Mouse (Mus musculus) CH12.LX (cell line): ENCODE results near the gene Slc30a1. TPM values are rescaled to one million over a fixed set of nuclear protein-coding genes. Genes with fewer than 3 reads are reported as not detected.
A peak's percentile ranks its signal among the peaks of the same experiment; 100 is the strongest.

ENCODE experiments used
- DNase-seq: peaks from one replicate; pipeline ENCODE4 v3.0.0-alpha.2; 2013; ENCODE audit errors: extremely low read depth
- H3K27ac ChIP-seq: 2 replicates; pipeline ENCODE4 v1.5.1; 2012; ENCODE audit warnings: low read depth, mild to moderate bottlenecking, control low read depth, moderate library complexity; ENCODE audit not compliant: insufficient read depth
- H3K27me3 ChIP-seq: replicated peaks from 2 replicates; pipeline ENCODE3; 2012; ENCODE audit warnings: inconsistent platforms
- H3K36me3 ChIP-seq, 2 experiments: replicated peaks in 1 of 2; 2 replicates each; pipeline versions ENCODE3 to v1.6.1; 2012; ENCODE audit warnings: inconsistent platforms in 1 of 2, low read length in 1 of 2, mild to moderate bottlenecking in 1 of 2, mixed read lengths in 1 of 2, moderate library complexity in 1 of 2; ENCODE audit not compliant: control insufficient read depth in 1 of 2, insufficient read depth in 1 of 2
- H3K4me1 ChIP-seq, 2 experiments: 2 replicates each; pipeline ENCODE4 v1.6.1; 2012; ENCODE audit warnings: inconsistent platforms in 1 of 2, moderate library complexity in 1 of 2; ENCODE audit not compliant: insufficient read depth in 2 of 2, control insufficient read depth in 1 of 2
- H3K4me2 ChIP-seq: 2 replicates; pipeline ENCODE4 v1.6.1; 2012; ENCODE audit warnings: low read depth, mild to moderate bottlenecking, control low read depth; ENCODE audit not compliant: poor library complexity, insufficient read depth, severe bottlenecking
- H3K4me3 ChIP-seq, 3 experiments: fragments of 150-350 bp in 1 of 3; sonication (generic) in 1 of 3; replicated peaks in 1 of 3; 2 replicates each; pipeline versions ENCODE3 to v1.5.1; 2011 to 2012; ENCODE audit warnings: low read depth in 2 of 3, low read length in 2 of 3, mild to moderate bottlenecking in 2 of 3, moderate library complexity in 2 of 3, control low read depth in 1 of 3, improper control_type of control experiment in 1 of 3, inconsistent platforms in 1 of 3, mixed read lengths in 1 of 3; ENCODE audit not compliant: poor library complexity in 1 of 3
- H3K79me2 ChIP-seq: replicated peaks from 2 replicates; pipeline ENCODE4 v1.6.1; 2012; ENCODE audit warnings: mild to moderate bottlenecking, moderate library complexity; ENCODE audit not compliant: control insufficient read depth, poor library complexity, insufficient read depth, severe bottlenecking; ENCODE audit errors: extremely low read depth
- H3K9ac ChIP-seq: 2 replicates; pipeline ENCODE4 v1.6.1; 2012; ENCODE audit warnings: low read depth, mild to moderate bottlenecking, control low read depth, moderate library complexity; ENCODE audit not compliant: insufficient read depth
- H3K9me3 ChIP-seq: replicated peaks from 2 replicates; pipeline ENCODE3; 2012; ENCODE audit warnings: low read length, inconsistent platforms, mixed read lengths
- BHLHE40 ChIP-seq: IDR thresholded peaks from 2 replicates; pipeline ENCODE4 v1.6.1; 2011; ENCODE audit warnings: mild to moderate bottlenecking, low read depth, low read length, improper control_type of control experiment
- CHD1 ChIP-seq: IDR thresholded peaks from 2 replicates; pipeline ENCODE4 v1.6.1; 2012; ENCODE audit warnings: low read depth, low read length, improper control_type of control experiment, inconsistent platforms
- CHD2 ChIP-seq: IDR thresholded peaks from 2 replicates; pipeline ENCODE4 v1.6.1; 2011; ENCODE audit warnings: low read length, improper control_type of control experiment
- CTCF ChIP-seq, 2 experiments: IDR thresholded peaks in 1 of 2; conservative IDR thresholded peaks in 1 of 2; 2 replicates each; pipeline ENCODE4 v1.5.1; 2011 to 2012; ENCODE audit warnings: low read depth in 2 of 2, low read length in 2 of 2, improper control_type of control experiment in 1 of 2, inconsistent platforms in 1 of 2, mild to moderate bottlenecking in 1 of 2, moderate library complexity in 1 of 2
- E2F4 ChIP-seq: IDR thresholded peaks from 2 replicates; pipeline ENCODE4 v1.6.1; 2011; ENCODE audit warnings: low read depth, low read length, improper control_type of control experiment; ENCODE audit not compliant: insufficient replicate concordance
- ELF1 ChIP-seq: IDR thresholded peaks from 2 replicates; pipeline ENCODE4 v1.6.1; 2014; ENCODE audit warnings: low read depth, mild to moderate bottlenecking, inconsistent platforms, low read length, improper control_type of control experiment
- ETS1 ChIP-seq: conservative IDR thresholded peaks from 2 replicates; pipeline ENCODE4 v1.6.1; 2012; ENCODE audit warnings: low read depth, mild to moderate bottlenecking, inconsistent platforms, low read length, improper control_type of control experiment, moderate library complexity
- GABPA ChIP-seq: IDR thresholded peaks from 2 replicates; pipeline ENCODE4 v1.6.1; 2012; ENCODE audit warnings: low read depth, low read length, improper control_type of control experiment, inconsistent platforms; ENCODE audit not compliant: insufficient replicate concordance
- HCFC1 ChIP-seq: IDR thresholded peaks from 2 replicates; pipeline ENCODE4 v1.6.1; 2012; ENCODE audit warnings: low read depth, mild to moderate bottlenecking, inconsistent platforms, low read length, improper control_type of control experiment
- IRF4 ChIP-seq: IDR thresholded peaks from 2 replicates; pipeline ENCODE4 v1.6.1; 2014; ENCODE audit warnings: low read depth, mild to moderate bottlenecking, inconsistent platforms, low read length, improper control_type of control experiment
- JUN ChIP-seq: IDR thresholded peaks from 2 replicates; pipeline ENCODE4 v1.6.1; 2011; ENCODE audit warnings: low read depth, mild to moderate bottlenecking, low read length, improper control_type of control experiment, moderate library complexity; ENCODE audit not compliant: insufficient read depth
- JUND ChIP-seq: conservative IDR thresholded peaks from 2 replicates; pipeline ENCODE4 v1.6.1; 2011; ENCODE audit warnings: low read depth, low read length, improper control_type of control experiment
- KAT2A ChIP-seq: IDR thresholded peaks from 2 replicates; pipeline ENCODE4 v1.6.1; 2012; ENCODE audit warnings: low read length, improper control_type of control experiment, inconsistent platforms; ENCODE audit not compliant: insufficient replicate concordance
- MAFK ChIP-seq: IDR thresholded peaks from 2 replicates; pipeline ENCODE4 v1.6.1; 2011; ENCODE audit warnings: low read length, improper control_type of control experiment; ENCODE audit not compliant: insufficient replicate concordance
- MAX ChIP-seq: IDR thresholded peaks from 2 replicates; pipeline ENCODE4 v1.6.1; 2011; ENCODE audit warnings: low read length, improper control_type of control experiment
- MAZ ChIP-seq: IDR thresholded peaks from 2 replicates; pipeline ENCODE4 v1.6.1; 2012; ENCODE audit warnings: low read depth, mild to moderate bottlenecking, inconsistent platforms, low read length, improper control_type of control experiment, moderate library complexity
- MEF2A ChIP-seq: IDR thresholded peaks from 2 replicates; pipeline ENCODE4 v1.6.1; 2014; ENCODE audit warnings: low read depth, mild to moderate bottlenecking, inconsistent platforms, low read length, improper control_type of control experiment, borderline replicate concordance
- MXI1 ChIP-seq: IDR thresholded peaks from 2 replicates; pipeline ENCODE4 v1.6.1; 2011; ENCODE audit warnings: mild to moderate bottlenecking, low read depth, low read length, improper control_type of control experiment
- NELFE ChIP-seq: IDR thresholded peaks from 2 replicates; pipeline ENCODE4 v1.6.1; 2011; ENCODE audit warnings: low read depth, low read length, improper control_type of control experiment
- POLR2A ChIP-seq: IDR thresholded peaks from 2 replicates; pipeline ENCODE4 v1.6.1; 2011; ENCODE audit warnings: low read depth, mild to moderate bottlenecking, improper control_type of control experiment, low read length
- POLR2AphosphoS2 ChIP-seq: IDR thresholded peaks from 2 replicates; pipeline ENCODE4 v1.6.1; 2011; ENCODE audit warnings: low read depth, low read length, improper control_type of control experiment
- RAD21 ChIP-seq: IDR thresholded peaks from 2 replicates; pipeline ENCODE4 v1.6.1; 2011; ENCODE audit warnings: low read depth, mild to moderate bottlenecking, low read length, improper control_type of control experiment, moderate library complexity
- RCOR1 ChIP-seq: conservative IDR thresholded peaks from 2 replicates; pipeline ENCODE4 v1.6.1; 2012; ENCODE audit warnings: low read depth, mild to moderate bottlenecking, inconsistent platforms, low read length, improper control_type of control experiment
- SIN3A ChIP-seq: IDR thresholded peaks from 2 replicates; pipeline ENCODE4 v1.6.1; 2012; ENCODE audit warnings: low read length, improper control_type of control experiment, inconsistent platforms
- SMC3 ChIP-seq: IDR thresholded peaks from 2 replicates; pipeline ENCODE4 v1.6.1; 2011; ENCODE audit warnings: low read depth, low read length, improper control_type of control experiment
- TBP ChIP-seq: conservative IDR thresholded peaks from 2 replicates; pipeline ENCODE4 v1.6.1; 2011; ENCODE audit warnings: low read depth, low read length, improper control_type of control experiment
- TCF12 ChIP-seq: IDR thresholded peaks from 2 replicates; pipeline ENCODE4 v1.6.1; 2014; ENCODE audit warnings: low read depth, mild to moderate bottlenecking, inconsistent platforms, low read length, improper control_type of control experiment
- UBTF ChIP-seq: IDR thresholded peaks from 2 replicates; pipeline ENCODE4 v1.6.1; 2012; ENCODE audit warnings: low read depth, mild to moderate bottlenecking, inconsistent platforms, low read length, improper control_type of control experiment, moderate library complexity
- USF1 ChIP-seq: IDR thresholded peaks from 2 replicates; pipeline ENCODE4 v1.6.1; 2014; ENCODE audit warnings: low read depth, mild to moderate bottlenecking, inconsistent platforms, low read length, improper control_type of control experiment
- USF2 ChIP-seq: conservative IDR thresholded peaks from 2 replicates; pipeline ENCODE4 v1.6.1; 2011; ENCODE audit warnings: low read depth, low read length, improper control_type of control experiment
- ZMIZ1 ChIP-seq: IDR thresholded peaks from 2 replicates; pipeline ENCODE4 v1.6.1; 2012; ENCODE audit warnings: low read depth, mild to moderate bottlenecking, inconsistent platforms, low read length, improper control_type of control experiment
- ZNF384 ChIP-seq: IDR thresholded peaks from 2 replicates; pipeline ENCODE4 v1.6.1; 2012; ENCODE audit warnings: low read depth, low read length, improper control_type of control experiment, inconsistent platforms
- dilution Hi-C: fragments of 300-500 bp; cut with MboI; formaldehyde crosslinking; loops from 2 replicates; pipeline ENCODE4 v1.14.3; 2020; ENCODE audit warnings: low sequenced_read_pairs; ENCODE audit not compliant: extremely low pct_unique_long_range_greater_than_20kb, extremely low pct_ligation_motif_present
- in situ Hi-C: fragments of 300-500 bp; cut with MboI; formaldehyde crosslinking; loops from 3 replicates; pipeline ENCODE4 v1.14.3; 2019; ENCODE audit warnings: low sequenced_read_pairs, low pct_ligation_motif_present, low pct_unique_long_range_greater_than_20kb, mixed read lengths
- polyA plus RNA-seq: library from polyadenylated mRNA; unstranded; fragments of >175 nt; gene quantifications from 2 replicates; pipeline ENCODE4 v1.2.1, GENCODE M21; 2012; ENCODE audit warnings: low read depth; ENCODE audit not compliant: insufficient read length
- total RNA-seq, 2 experiments: library from RNA; depleted of rRNA; stranded (reverse); fragments of 300-350 nt in 1 of 2; fragments of >200 nt in 1 of 2; gene quantifications; 2 replicates each; pipeline ENCODE4 v1.2.3; 2012 to 2014

The Slc30a1 gene
- total and polyA plus RNA-seq, 3 experiments: 4.5 to 15.8 (median 9.4) TPM

- Histone ChIP-seq H3K4me3 (no peak overlapping the region), H3K4me1 (peaks cover 7 to 39% of the 10 kb centered on the region in 2 experiments; a peak in 3 of 4 replicates), H3K9ac (no peak overlapping the region), H3K79me2 (no peaks in the 10 kb centered on the region), H3K27ac (no peak overlapping the region), H3K4me2 (no peak overlapping the region), H3K27me3 (no peaks in the 10 kb centered on the region), H3K36me3 (peaks cover 0 to 4% of the 10 kb centered on the region in 2 experiments), H3K9me3 (peaks cover 6% of the 10 kb centered on the region)
- TF ChIP-seq MEF2A (no peak), UBTF (no peak), ZNF384 (no peak), USF1 (no peak), TCF12 (no peak), GABPA (no peak), KAT2A (no peak), RAD21 (no peak), MAZ (no peak)
- in situ Hi-C loops (no loop called here), dilution Hi-C loops (no loop called here)
- no peak for DNase-seq
Measured at GRCm38 (mm10) chr1:191957321-191957720, 50.8 kb downstream of the Slc30a1 start.

DNA sequence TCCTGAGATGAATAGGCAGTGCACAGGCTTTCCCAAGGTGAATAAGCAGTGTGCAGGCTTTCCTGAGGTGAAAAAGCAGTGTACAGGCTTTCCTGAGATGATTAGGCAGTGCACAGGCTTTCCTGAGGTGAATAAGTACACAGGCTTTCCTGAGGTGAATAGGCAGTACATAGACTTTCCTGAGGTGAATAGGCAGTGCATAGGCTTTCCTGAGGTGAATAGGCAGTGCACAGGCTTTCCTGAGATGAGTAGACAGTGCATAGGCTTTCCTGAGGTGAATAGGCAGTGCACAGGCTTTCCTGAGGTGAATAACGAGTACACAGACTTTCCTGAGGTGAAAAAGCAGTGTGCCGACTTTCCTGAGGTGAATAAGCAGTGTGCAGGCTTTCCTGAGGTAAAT, 54.4 kb downstream of the Slc30a1 start:
- TF ChIP-seq POLR2A (no peak), SIN3A (no peak), TCF12 (no peak), MAZ (no peak), RAD21 (no peak), NELFE (no peak), USF1 (no peak), ETS1 (0 out of 2 replicates have a peak, but pooled peaks have one; percentile 9), MAX (no peak), GABPA (no peak), JUN (no peak; the same call in 1 of the 2 replicates), MAFK (0 out of 2 replicates have a peak, but pooled peaks have one; percentile 10), IRF4 (peak; percentile 63), MXI1 (no peak), ZNF384 (no peak), TBP (no peak), ZMIZ1 (no peak), UBTF (no peak), CHD1 (no peak), MEF2A (no peak), USF2 (no peak), SMC3 (no peak), ELF1 (no peak), RCOR1 (no peak; the same call in 1 of the 2 replicates), HCFC1 (no peak), E2F4 (no peak), BHLHE40 (peak; percentile 53), CTCF (conservative IDR thresholded peaks at IDR 0.05 in 1 of 2, IDR thresholded peaks at IDR 0.05 in 1 of 2; ENCODE audit: low read depth in 2 of 2, low read length in 2 of 2) (no peak), POLR2AphosphoS2 (no peak), CHD2 (no peak), JUND (no peak; the same call in 1 of the 2 replicates)
- TF ChIP-seq, all 38 proteins: peak for 4
- peak; percentile 32 for DNase-seq

More for the DNA sequence above, 54.4 kb downstream of the Slc30a1 start:
- Histone ChIP-seq H3K4me2 (no peak overlapping the region), H3K9me3 (peaks cover 19% of the 10 kb centered on the region), H3K79me2 (no peaks in the 10 kb centered on the region), H3K27me3 (no peaks in the 10 kb centered on the region), H3K36me3 (peaks cover 0 to 6% of the 10 kb centered on the region in 2 experiments), H3K4me1 (peaks cover 10 to 42% of the 10 kb centered on the region in 2 experiments), H3K9ac (no peak overlapping the region), H3K4me3 (no peak overlapping the region), H3K27ac (no peak overlapping the region)
- in situ Hi-C loops: no loop called here
- dilution Hi-C loops: no loop called here
